Mouse (Mus musculus) neural tube, embryonic 11.5 days (tissue): ENCODE measurements around the gene Myo15. TPM values are rescaled to one million over a fixed set of nuclear protein-coding genes. Genes with fewer than 3 reads are reported as not detected.

ENCODE experiments used
- ATAC-seq: fragments of 200-750 bp; cut with Nextera tagmentation; 2 replicates; pipeline ENCODE4 v1.8.0; 2017; ENCODE audit warnings: moderate number of reproducible peaks, mild to moderate bottlenecking, moderate TSS enrichment, moderate library complexity; ENCODE audit not compliant: insufficient read depth, low FRiP score, low TSS enrichment
- DNase-seq: peaks from one replicate; pipeline ENCODE4 v3.0.0-alpha.2; 2015; ENCODE audit warnings: low spot score
- H3K27ac ChIP-seq: fragments of 300-500 bp; sonication (generic); 2 replicates; pipeline ENCODE4 v1.5.1; 2014; ENCODE audit warnings: low read depth, mild to moderate bottlenecking, low read length
- H3K27me3 ChIP-seq: fragments of 300-500 bp; sonication (generic); 2 replicates; pipeline ENCODE4 v1.6.1; 2014; ENCODE audit warnings: mild to moderate bottlenecking, low read length, mixed read lengths; ENCODE audit not compliant: control insufficient read depth, insufficient read depth
- H3K36me3 ChIP-seq: fragments of 300-500 bp; sonication (generic); 2 replicates; pipeline ENCODE4 v1.6.1; 2014; ENCODE audit warnings: mild to moderate bottlenecking, low read length, moderate library complexity, mixed read lengths; ENCODE audit not compliant: control insufficient read depth, insufficient read depth
- H3K4me1 ChIP-seq: fragments of 300-500 bp; sonication (generic); 2 replicates; pipeline ENCODE4 v1.6.1; 2014; ENCODE audit warnings: low read length, mixed read lengths; ENCODE audit not compliant: control insufficient read depth, insufficient read depth
- H3K4me2 ChIP-seq: fragments of 300-500 bp; sonication (generic); 2 replicates; pipeline ENCODE4 v1.6.1; 2014; ENCODE audit warnings: low read depth, mild to moderate bottlenecking, moderate library complexity
- H3K4me3 ChIP-seq: fragments of 300-500 bp; sonication (generic); 2 replicates; pipeline ENCODE4 v1.5.1; 2014; ENCODE audit warnings: low read depth, low read length
- H3K9ac ChIP-seq: fragments of 300-500 bp; sonication (generic); 2 replicates; pipeline ENCODE4 v1.6.1; 2014; ENCODE audit warnings: mild to moderate bottlenecking, low read length
- H3K9me3 ChIP-seq: fragments of 300-500 bp; sonication (generic); 2 replicates; pipeline ENCODE4 v1.6.1; 2016; ENCODE audit warnings: low read length; ENCODE audit not compliant: control insufficient read depth
- WGBS: fragments of 180-500 bp; shearing (Covaris S2); extraction: QIAGEN DNeasy Blood & Tissue Kit; methylation state at CpG from one replicate; pipeline ENCODE4 v1.1.7; 2014; 5-methylcytosine and 5-hydroxymethylcytosine counted together
- polyA plus RNA-seq: library from polyadenylated mRNA; unstranded; fragments of >200 nt; fragmentation: Nextera tagmentation; extraction: Ambion mirVana; gene quantifications from 2 replicates; pipeline ENCODE4 v1.2.1, GENCODE M21; 2014

Gene Myo15
- polyA plus RNA-seq, 1 experiment from 2014 or later, result 0.09 TPM

- no peak for DNase-seq
- H3K9ac ChIP-seq, result no peak overlapping the region
- no peak overlapping the region for H3K4me3 ChIP-seq
- 73% methylated on average over 2 of the region's 2 CpGs for WGBS
- H3K4me1 ChIP-seq, result no peaks in the 10 kb centered on the region; the same call in 1 of the 2 replicates
- peaks cover 18% of the 10 kb centered on the region for H3K27me3 ChIP-seq
- no peak overlapping the region for H3K27ac ChIP-seq
- H3K4me2 ChIP-seq, result no peak overlapping the region
- no peak for ATAC-seq
- H3K9me3 ChIP-seq, result no peaks in the 10 kb centered on the region
- H3K36me3 ChIP-seq, result no peaks in the 10 kb centered on the region
Measured at GRCm38 (mm10) chr11:60512520-60512919, 43.4 kb downstream of the Myo15 start.

GRCm38 (mm10) chr11:60514941-60515340 lies 45.8 kb downstream of the Myo15 start:
- DNase-seq (no peak), ATAC-seq (no peak)
- Histone ChIP-seq H3K36me3 (no peaks in the 10 kb centered on the region), H3K27ac (no peak overlapping the region), H3K27me3 (peaks cover 6% of the 10 kb centered on the region), H3K4me1 (no peaks in the 10 kb centered on the region), H3K9me3 (no peaks in the 10 kb centered on the region), H3K4me2 (no peak overlapping the region), H3K4me3 (no peak overlapping the region), H3K9ac (no peak overlapping the region)
- WGBS, result 74% methylated on average over 2 of the region's 2 CpGs

- H3K4me1 ChIP-seq, result no peaks in the 10 kb centered on the region
- ATAC-seq (no peak), DNase-seq (no peak)
- WGBS, result 75% methylated on average over 4 of the region's 4 CpGs
- no peak overlapping the region for H3K4me3 ChIP-seq
- no peak overlapping the region for H3K27ac ChIP-seq
- no peaks in the 10 kb centered on the region for H3K36me3 ChIP-seq
- no peak overlapping the region for H3K4me2 ChIP-seq
- no peaks in the 10 kb centered on the region for H3K27me3 ChIP-seq
- no peak overlapping the region for H3K9ac ChIP-seq
- H3K9me3 ChIP-seq, result no peaks in the 10 kb centered on the region
Measured at GRCm38 (mm10) chr11:60518305-60518704, 49.2 kb downstream of the Myo15 start.

GRCm38 (mm10) chr11:60522027-60522426 lies 52.9 kb downstream of the Myo15 start:
- DNase-seq (no peak), ATAC-seq (no peak)
- Histone ChIP-seq H3K4me3 (no peak overlapping the region), H3K9ac (no peak overlapping the region), H3K36me3 (no peaks in the 10 kb centered on the region), H3K27ac (no peak overlapping the region), H3K4me1 (no peaks in the 10 kb centered on the region), H3K27me3 (no peaks in the 10 kb centered on the region), H3K9me3 (no peaks in the 10 kb centered on the region), H3K4me2 (no peak overlapping the region)
- 80% methylated on average over 5 of the region's 5 CpGs for WGBS

GRCm38 (mm10) chr11:60522661-60523365 lies 53.7 kb downstream of the Myo15 start:
- DNase-seq (no peak), ATAC-seq (no peak)

GRCm38 (mm10) chr11:60526461-60526860 lies 57.3 kb downstream of the Myo15 start:
- H3K27me3 ChIP-seq, result no peaks in the 10 kb centered on the region
- ATAC-seq (no peak), DNase-seq (no peak)
- no peak overlapping the region for H3K4me3 ChIP-seq
- no peaks in the 10 kb centered on the region for H3K9me3 ChIP-seq
- no peak overlapping the region for H3K4me2 ChIP-seq
- no peaks in the 10 kb centered on the region for H3K4me1 ChIP-seq
- no peaks in the 10 kb centered on the region for H3K36me3 ChIP-seq
- no peak overlapping the region for H3K27ac ChIP-seq
- H3K9ac ChIP-seq, result no peak overlapping the region
- WGBS, result 75% methylated on average over 4 of the region's 4 CpGs

More at GRCm38 (mm10) chr11:60522661-60523365, 53.7 kb downstream of the Myo15 start:
- Histone ChIP-seq H3K27me3 (no peaks in the 10 kb centered on the region), H3K4me3 (no peak overlapping the region), H3K36me3 (no peaks in the 10 kb centered on the region), H3K27ac (no peak overlapping the region), H3K4me2 (no peak overlapping the region), H3K9me3 (no peaks in the 10 kb centered on the region), H3K4me1 (no peaks in the 10 kb centered on the region), H3K9ac (no peak overlapping the region)
- 83% methylated on average over 6 of the region's 6 CpGs for WGBS

- Histone ChIP-seq H3K4me1 (peaks cover 13% of the 10 kb centered on the region), H3K4me3 (no peak overlapping the region), H3K36me3 (no peaks in the 10 kb centered on the region), H3K4me2 (peak overlapping the region; percentile 76), H3K9me3 (no peaks in the 10 kb centered on the region), H3K27ac (no peak overlapping the region), H3K9ac (peak overlapping the region; percentile 91), H3K27me3 (no peaks in the 10 kb centered on the region)
- ATAC-seq (no peak), DNase-seq (no peak)
- 95% methylated on average over 2 of the region's 2 CpGs for WGBS
Measured at GRCm38 (mm10) chr11:60535676-60536075, 66.5 kb downstream of the Myo15 start.

- H3K4me2 ChIP-seq, result peak within 1 kb of the TSS; percentile 76
- H3K9me3 ChIP-seq, result no peaks in the 10 kb centered on the region
- DNase-seq (no peak), ATAC-seq (no peak)
- no peaks in the 10 kb centered on the region for H3K27me3 ChIP-seq
- peak within 1 kb of the TSS; percentile 91 for H3K9ac ChIP-seq
- peak within 1 kb of the TSS; percentile 96 for H3K4me3 ChIP-seq
- H3K36me3 ChIP-seq, result no peaks in the 10 kb centered on the region
- peaks cover 17% of the 10 kb centered on the region for H3K4me1 ChIP-seq
- 20% methylated on average over 9 of the region's 9 CpGs for WGBS
- H3K27ac ChIP-seq, result peak within 1 kb of the TSS; percentile 99
Measured at GRCm38 (mm10) chr11:60536180-60536858, 67.2 kb downstream of the Myo15 start, which contains the start of gene Alkbh5. Gene Alkbh5 (plus strand): TSS chr11:60536381.
